In the genomic region with DNA sequence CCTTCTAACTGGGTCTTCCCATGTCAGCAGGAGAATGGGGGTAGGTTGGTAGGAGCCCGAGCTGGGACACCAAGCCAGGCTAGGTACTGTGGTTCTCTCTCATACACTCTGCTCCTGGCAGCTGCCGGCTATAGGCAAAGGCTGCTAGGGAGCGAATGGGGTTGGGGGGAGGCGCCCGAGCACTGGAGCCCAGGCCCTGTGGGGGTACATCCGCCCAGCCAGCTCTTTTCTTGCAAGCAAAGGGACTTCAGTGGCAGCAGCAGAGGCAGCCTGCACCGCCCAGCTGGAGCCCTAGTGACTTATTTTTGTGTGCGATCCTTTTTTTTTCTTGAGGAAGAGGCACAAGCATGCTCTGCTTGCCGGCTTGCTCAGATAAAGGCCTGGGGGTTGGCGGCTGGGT, we compare ENCODE assay signal across 10 mouse cellular contexts. TPM values are rescaled to one million over a fixed set of nuclear protein-coding genes. Genes with fewer than 3 reads are reported as not detected.
DNase-seq lines count a peak whose midpoint lies in the region; ATAC-seq and TF ChIP-seq lines count a peak whose summit lies in the region.
"Had no signal": no experiment of that assay in that cellular context is flagged by ENCODE, and none has a peak within 500 bp of the region (broad histone marks: within the 10 kb centered on the region; RNA-seq: fewer than 3 reads in every experiment).

No protein-coding gene starts in this region.

- ATAC-seq in lung, embryonic 16.5 days (ENCODE audit: low read depth) = 0 out of 2 replicates have a peak, but pooled peaks have one; percentile 12
- no peak for ATAC-seq in forebrain, embryonic 11.5 days (replicated peaks; ENCODE audit: low FRiP score)
- no peak; the same call in 1 of the 2 replicates for ATAC-seq in hindbrain, postnatal 0 days

- H3K27ac ChIP-seq in lung, embryonic 16.5 days (ENCODE audit: low read length) = no peak overlapping the region
- no peak overlapping the region for H3K27ac ChIP-seq in forebrain, embryonic 11.5 days (ENCODE audit: low read depth, low read length)
- peak overlapping the region; percentile 48 for H3K27ac ChIP-seq in hindbrain, postnatal 0 days
- H3K27ac ChIP-seq: gastrocnemius, adult 2 months; liver, embryonic 14.5 days had no signal

- no peak overlapping the region for H3K4me3 ChIP-seq in lung, embryonic 16.5 days (ENCODE audit: low read length)
- H3K4me3 ChIP-seq in forebrain, embryonic 11.5 days (ENCODE audit: low read depth, low read length) = peak overlapping the region; percentile 6; the same call in 1 of the 2 replicates
- peak overlapping the region; percentile 71 for H3K4me3 ChIP-seq in hindbrain, postnatal 0 days (ENCODE audit: low read length)
- H3K4me3 ChIP-seq: gastrocnemius, adult 2 months had no signal

- DNase-seq in lung, postnatal 14 days = no peak
- peak; percentile 71 for DNase-seq in forebrain, embryonic 11.5 days (ENCODE audit: low spot score)
- DNase-seq in hindbrain, postnatal 0 days (ENCODE audit: low spot score) = peak; percentile 60
- peak; percentile 49 for DNase-seq in retina, embryonic 14.5 days (ENCODE audit: low spot score)
- no peak for DNase-seq in gastrocnemius, postnatal 36 days
- no peak for DNase-seq in T-cell, adult 2 months (ENCODE audit: low spot score)
- DNase-seq: gastrocnemius, adult 2 months; thymus, postnatal 36 days had no signal

- no peak overlapping the region for H3K4me2 ChIP-seq in lung, embryonic 16.5 days (ENCODE audit: low read depth, low read length)
- 0 out of 2 replicates have a peak overlapping the region, but pooled peaks have one; percentile 24 for H3K4me2 ChIP-seq in forebrain, embryonic 11.5 days (ENCODE audit: low read depth, low read length, severe bottlenecking)
- H3K4me2 ChIP-seq in hindbrain, postnatal 0 days (ENCODE audit: low read depth, low read length) = peak overlapping the region; percentile 81

- TF ChIP-seq CTCF in hindbrain, postnatal 0 days (IDR thresholded peaks at IDR 0.05; ENCODE audit: low read depth) = no peak

- no peaks in the 10 kb centered on the region for H3K9me3 ChIP-seq in lung, embryonic 16.5 days (ENCODE audit: control insufficient read depth, low read length)
- H3K9me3 ChIP-seq in forebrain, embryonic 11.5 days (ENCODE audit: control insufficient read depth, low read length) = no peaks in the 10 kb centered on the region
- no peaks in the 10 kb centered on the region for H3K9me3 ChIP-seq in hindbrain, postnatal 0 days (ENCODE audit: low read length)

- H3K9ac ChIP-seq in lung, embryonic 16.5 days (ENCODE audit: low read length) = no peak overlapping the region
- peak overlapping the region; percentile 5; the same call in 1 of the 2 replicates for H3K9ac ChIP-seq in forebrain, embryonic 11.5 days (ENCODE audit: low read length)
- peak overlapping the region; percentile 44 for H3K9ac ChIP-seq in hindbrain, postnatal 0 days (replicated peaks; ENCODE audit: low read length)
- H3K9ac ChIP-seq: liver, embryonic 14.5 days had no signal

- 20% methylated on average over 10 of the region's 10 CpGs for WGBS in lung, embryonic 16.5 days
- WGBS in forebrain, embryonic 11.5 days = 10% methylated on average over 10 of the region's 10 CpGs
- 2% methylated on average over 10 of the region's 10 CpGs for WGBS in hindbrain, postnatal 0 days

- H3K27me3 ChIP-seq in lung, embryonic 16.5 days (ENCODE audit: control insufficient read depth, insufficient read depth, low read depth, low read length) = peaks cover 43% of the 10 kb centered on the region
- peaks cover 57% of the 10 kb centered on the region for H3K27me3 ChIP-seq in forebrain, embryonic 11.5 days (ENCODE audit: control insufficient read depth, insufficient read depth, low read length)
- no peaks in the 10 kb centered on the region for H3K27me3 ChIP-seq in hindbrain, postnatal 0 days (ENCODE audit: insufficient read depth, low read length)

- no peaks in the 10 kb centered on the region for H3K36me3 ChIP-seq in lung, embryonic 16.5 days (ENCODE audit: control insufficient read depth, insufficient read depth, low read length)
- no peaks in the 10 kb centered on the region for H3K36me3 ChIP-seq in forebrain, embryonic 11.5 days (ENCODE audit: control insufficient read depth, insufficient read depth, low read length)
- no peaks in the 10 kb centered on the region for H3K36me3 ChIP-seq in hindbrain, postnatal 0 days (ENCODE audit: insufficient read depth, low read length)

- intact Hi-C loops in gastrocnemius, postnatal 36 days (cut with DNase I) = no loop called here

- H3K4me1 ChIP-seq in lung, embryonic 16.5 days (replicated peaks; ENCODE audit: control insufficient read depth, insufficient read depth, low read length) = peaks cover 8% of the 10 kb centered on the region; the same call in 1 of the 2 replicates
- H3K4me1 ChIP-seq in forebrain, embryonic 11.5 days (replicated peaks; ENCODE audit: control insufficient read depth, insufficient read depth, low read length) = peaks cover 6% of the 10 kb centered on the region; the same call in 1 of the 2 replicates
- H3K4me1 ChIP-seq in hindbrain, postnatal 0 days (ENCODE audit: insufficient read depth, low read length) = peaks cover 25% of the 10 kb centered on the region

RNA-seq across cellular contexts. Expression of a gene that starts 51.6 kb away (rescaled TPM):
- polyA plus RNA-seq in lung, embryonic 16.5 days (2015; fragmentation: Nextera tagmentation; extraction: Ambion mirVana) = 27.3 and 33.8 TPM in 2 replicates
- 6.9 and 7.2 TPM in 2 replicates for polyA plus RNA-seq in forebrain, embryonic 11.5 days (2014; fragmentation: Nextera tagmentation; extraction: Ambion mirVana)
- total RNA-seq in hindbrain, postnatal 0 days (2014; rRNA removed) = 61.9 and 64.7 TPM in 2 replicates
- 20.1 and 22.1 TPM in 2 replicates for polyA plus RNA-seq in hindbrain, postnatal 0 days (2015; fragmentation: Nextera tagmentation; extraction: Ambion mirVana)
- 10 to 100 TPM; 21.8 to 23.9 TPM for total RNA-seq in gastrocnemius, postnatal 36 days (2021)

Comparison
In these comparisons a context has a peak if more than half of its experiments do, and no peak if none do; other contexts are left out.
1. DNase-seq: peak in forebrain, embryonic 11.5 days (single experiment), hindbrain, postnatal 0 days (single experiment) and retina, embryonic 14.5 days (single experiment); none in lung, postnatal 14 days (single experiment), gastrocnemius, postnatal 36 days (0 of 2) and T-cell, adult 2 months (single experiment).